Mouse (Mus musculus): ENCODE results near the gene Adamtsl1. TPM values are rescaled to one million over a fixed set of nuclear protein-coding genes. Genes with fewer than 3 reads are reported as not detected.

Adamtsl1 gene
- polyA plus RNA-seq, 1 experiment, result 7.0 TPM

- no peak for DNase-seq (ENCODE audit: extremely low spot score in 1 of 2, low spot score in 1 of 2)
Measured at GRCm38 (mm10) chr4:86428091-86428745, 914.2 kb downstream of the Adamtsl1 start.

- DNase-seq (ENCODE audit: extremely low spot score in 1 of 2, low spot score in 1 of 2), result no peak
Measured at GRCm38 (mm10) chr4:86435631-86436030, 921.7 kb downstream of the Adamtsl1 start.

GRCm38 (mm10) chr4:86436336-86436735, 922.4 kb downstream of the Adamtsl1 start:
- no peak for DNase-seq (ENCODE audit: extremely low spot score in 1 of 2, low spot score in 1 of 2)

- DNase-seq (ENCODE audit: extremely low spot score in 1 of 2, low spot score in 1 of 2), result peak; percentile 24 to 44
Measured at GRCm38 (mm10) chr4:86450468-86450867, 936.5 kb downstream of the Adamtsl1 start.

GRCm38 (mm10) chr4:86464808-86465207, 950.8 kb downstream of the Adamtsl1 start:
- no peak for DNase-seq (ENCODE audit: extremely low spot score in 1 of 2, low spot score in 1 of 2)
